11 mouse cellular contexts compared by ENCODE assay signal in the genomic region with DNA sequence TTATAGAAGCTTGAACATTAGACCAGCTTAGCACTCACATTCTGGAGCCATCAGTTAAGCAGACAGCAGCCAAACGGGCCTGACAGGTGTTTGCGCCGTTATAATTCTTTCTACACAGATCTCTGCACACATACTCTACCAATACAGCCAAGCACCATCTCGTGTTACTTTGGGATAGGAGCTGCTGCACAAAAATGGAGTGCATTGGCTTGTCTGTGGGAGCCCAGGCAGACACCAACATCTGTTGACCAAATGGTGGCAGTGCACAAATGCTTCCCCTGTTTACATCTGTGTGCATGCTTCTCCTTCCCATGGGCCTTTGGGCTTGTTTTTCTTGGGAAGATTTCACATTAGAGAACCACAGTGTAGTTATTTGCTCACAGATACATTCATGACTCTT.
A peak's percentile ranks its signal among the peaks of the same experiment; 100 is the strongest.
DNase-seq lines count a peak whose midpoint lies in the region; ATAC-seq and TF ChIP-seq lines count a peak whose summit lies in the region.
"Had no signal": no experiment of that assay in that cellular context is flagged by ENCODE, and none has a peak within 500 bp of the region (broad histone marks: within the 10 kb centered on the region; RNA-seq: fewer than 3 reads in every experiment).

No protein-coding gene starts in this region.

- 69% methylated on average over 4 of the region's 4 CpGs for WGBS in hindbrain, postnatal 0 days
- WGBS in hindbrain, embryonic 13.5 days: 66% methylated on average over 4 of the region's 4 CpGs
- 40% methylated on average over 4 of the region's 4 CpGs for WGBS in embryonic facial prominence, embryonic 11.5 days
- 36% methylated on average over 4 of the region's 4 CpGs for WGBS in limb, embryonic 11.5 days

- H3K36me3 ChIP-seq in hindbrain, postnatal 0 days (ENCODE audit: insufficient read depth, low read length): no peaks in the 10 kb centered on the region
- no peaks in the 10 kb centered on the region for H3K36me3 ChIP-seq in hindbrain, embryonic 13.5 days
- no peaks in the 10 kb centered on the region for H3K36me3 ChIP-seq in embryonic facial prominence, embryonic 11.5 days (replicated peaks; ENCODE audit: control insufficient read depth, insufficient read depth, low read depth, low read length)
- no peaks in the 10 kb centered on the region for H3K36me3 ChIP-seq in limb, embryonic 11.5 days (ENCODE audit: control insufficient read depth, insufficient read depth, low read length)

- TF ChIP-seq CTCF in hindbrain, postnatal 0 days (IDR thresholded peaks at IDR 0.05; ENCODE audit: low read depth): peak; percentile 22

- no peak overlapping the region for H3K4me2 ChIP-seq in hindbrain, postnatal 0 days (ENCODE audit: low read depth, low read length)
- H3K4me2 ChIP-seq in hindbrain, embryonic 13.5 days: no peak overlapping the region
- H3K4me2 ChIP-seq in embryonic facial prominence, embryonic 11.5 days (ENCODE audit: low read depth, low read length): no peak overlapping the region
- H3K4me2 ChIP-seq in limb, embryonic 11.5 days (ENCODE audit: low read depth, severe bottlenecking): no peak overlapping the region

- H3K4me3 ChIP-seq in hindbrain, postnatal 0 days (ENCODE audit: low read length): no peak overlapping the region
- no peak overlapping the region for H3K4me3 ChIP-seq in hindbrain, embryonic 13.5 days
- H3K4me3 ChIP-seq in embryonic facial prominence, embryonic 11.5 days (ENCODE audit: low read depth, low read length): no peak overlapping the region
- H3K4me3 ChIP-seq in limb, embryonic 11.5 days (ENCODE audit: low read depth, low read length): no peak overlapping the region

- no peaks in the 10 kb centered on the region for H3K4me1 ChIP-seq in hindbrain, postnatal 0 days (ENCODE audit: insufficient read depth, low read length)
- no peaks in the 10 kb centered on the region for H3K4me1 ChIP-seq in hindbrain, embryonic 13.5 days (replicated peaks)
- no peaks in the 10 kb centered on the region for H3K4me1 ChIP-seq in embryonic facial prominence, embryonic 11.5 days (ENCODE audit: control insufficient read depth, insufficient read depth, low read length)
- H3K4me1 ChIP-seq in limb, embryonic 11.5 days (ENCODE audit: control insufficient read depth, insufficient read depth, low read length): no peaks in the 10 kb centered on the region

- no peak for ATAC-seq in hindbrain, postnatal 0 days
- ATAC-seq in hindbrain, embryonic 13.5 days (ENCODE audit: low FRiP score): no peak
- ATAC-seq in embryonic facial prominence, embryonic 11.5 days (replicated peaks; ENCODE audit: insufficient number of reproducible peaks, low FRiP score, low TSS enrichment, low read depth): no peak
- no peak for ATAC-seq in limb, embryonic 11.5 days (ENCODE audit: insufficient number of reproducible peaks, low FRiP score, low TSS enrichment, low read depth)
- ATAC-seq in CD4-positive, CD25-positive, alpha-beta regulatory T cell, adult 4 months: no peak
- ATAC-seq: hindbrain, embryonic 16.5 days had no signal

- H3K9me3 ChIP-seq in hindbrain, postnatal 0 days (ENCODE audit: low read length): no peaks in the 10 kb centered on the region
- no peaks in the 10 kb centered on the region for H3K9me3 ChIP-seq in hindbrain, embryonic 13.5 days
- H3K9me3 ChIP-seq in embryonic facial prominence, embryonic 11.5 days (replicated peaks; ENCODE audit: control insufficient read depth, low read length): no peaks in the 10 kb centered on the region
- H3K9me3 ChIP-seq in limb, embryonic 11.5 days (ENCODE audit: control insufficient read depth, low read length): no peaks in the 10 kb centered on the region

- H3K27ac ChIP-seq in hindbrain, postnatal 0 days: no peak overlapping the region
- H3K27ac ChIP-seq in hindbrain, embryonic 13.5 days: no peak overlapping the region
- H3K27ac ChIP-seq in embryonic facial prominence, embryonic 11.5 days (replicated peaks; ENCODE audit: low read depth, low read length): no peak overlapping the region
- no peak overlapping the region for H3K27ac ChIP-seq in limb, embryonic 11.5 days (replicated peaks; ENCODE audit: low read depth, low read length)
- H3K27ac ChIP-seq: liver, embryonic 14.5 days had no signal

- H3K9ac ChIP-seq in hindbrain, postnatal 0 days (replicated peaks; ENCODE audit: low read length): no peak overlapping the region
- H3K9ac ChIP-seq in hindbrain, embryonic 13.5 days: no peak overlapping the region
- no peak overlapping the region for H3K9ac ChIP-seq in embryonic facial prominence, embryonic 11.5 days (replicated peaks; ENCODE audit: low read length)
- no peak overlapping the region for H3K9ac ChIP-seq in limb, embryonic 11.5 days (ENCODE audit: low read length)
- H3K9ac ChIP-seq: liver, embryonic 14.5 days had no signal

- DNase-seq in hindbrain, postnatal 0 days (ENCODE audit: low spot score): no peak
- DNase-seq in NIH3T3 (ENCODE audit: low read depth) (peak; percentile 85), MN1 (ENCODE audit: low spot score) (no peak)
- peak; percentile 63 for DNase-seq in embryonic facial prominence, embryonic 11.5 days (ENCODE audit: low spot score)
- peak; percentile 60 for DNase-seq in limb, embryonic 11.5 days (ENCODE audit: low spot score)
- no peak for DNase-seq in urinary bladder, postnatal 4 days (ENCODE audit: low spot score in 2 of 2)
- DNase-seq: right cerebral cortex, postnatal 4 days had no signal

- H3K27me3 ChIP-seq in hindbrain, postnatal 0 days (ENCODE audit: insufficient read depth, low read length): no peaks in the 10 kb centered on the region
- H3K27me3 ChIP-seq in hindbrain, embryonic 13.5 days: no peaks in the 10 kb centered on the region
- H3K27me3 ChIP-seq in embryonic facial prominence, embryonic 11.5 days (ENCODE audit: control insufficient read depth, insufficient read depth, low read length): no peaks in the 10 kb centered on the region
- no peaks in the 10 kb centered on the region for H3K27me3 ChIP-seq in limb, embryonic 11.5 days (ENCODE audit: control insufficient read depth, insufficient read depth, low read length)

Comparison
In these comparisons a context has a peak if more than half of its experiments do, and no peak if none do; other contexts are left out.
1. DNase-seq: peak in NIH3T3 (single experiment), embryonic facial prominence, embryonic 11.5 days (single experiment) and limb, embryonic 11.5 days (single experiment); none in hindbrain, postnatal 0 days (single experiment), urinary bladder, postnatal 4 days (0 of 2) and MN1 (single experiment).